Mouse (Mus musculus) intestine, embryonic 16.5 days (tissue): ENCODE results near the gene Dagla. TPM values are rescaled to one million over a fixed set of nuclear protein-coding genes. Genes with fewer than 3 reads are reported as not detected.
A peak's percentile ranks its signal among the peaks of the same experiment; 100 is the strongest.

Experiments used
- ATAC-seq: fragments of 200-750 bp; cut with Nextera tagmentation; 2 replicates; pipeline ENCODE4 v1.8.0; 2017; ENCODE audit warnings: moderate TSS enrichment, moderate library complexity
- H3K27ac ChIP-seq: fragments of 300-500 bp; sonication (generic); 2 replicates; pipeline ENCODE4 v1.5.1; 2014; ENCODE audit warnings: mild to moderate bottlenecking, low read length
- H3K27me3 ChIP-seq: fragments of 300-500 bp; sonication (generic); replicated peaks from 2 replicates; pipeline ENCODE4 v1.6.1; 2014; ENCODE audit warnings: low read length, control low read depth, mixed read lengths; ENCODE audit not compliant: control insufficient read depth, insufficient read depth
- H3K36me3 ChIP-seq: fragments of 300-500 bp; sonication (generic); 2 replicates; pipeline ENCODE4 v1.6.1; 2014; ENCODE audit warnings: low read length, control low read depth; ENCODE audit not compliant: control insufficient read depth, insufficient read depth
- H3K4me1 ChIP-seq: fragments of 300-500 bp; sonication (generic); 2 replicates; pipeline ENCODE4 v1.6.1; 2014; ENCODE audit warnings: low read length, control low read depth, mixed read lengths; ENCODE audit not compliant: control insufficient read depth, insufficient read depth
- H3K4me2 ChIP-seq: fragments of 300-500 bp; sonication (generic); 2 replicates; pipeline ENCODE4 v1.6.1; 2014; ENCODE audit warnings: low read depth, low read length, control low read depth
- H3K4me3 ChIP-seq: fragments of 300-500 bp; sonication (generic); 2 replicates; pipeline ENCODE4 v1.5.1; 2014; ENCODE audit warnings: mild to moderate bottlenecking, low read length
- H3K9ac ChIP-seq: fragments of 300-500 bp; sonication (generic); 2 replicates; pipeline ENCODE4 v1.6.1; 2014; ENCODE audit warnings: low read depth, low read length
- H3K9me3 ChIP-seq: fragments of 300-500 bp; sonication (generic); 2 replicates; pipeline ENCODE4 v1.6.1; 2016; ENCODE audit warnings: low read length, control low read depth; ENCODE audit not compliant: control insufficient read depth
- WGBS: fragments of 180-500 bp; shearing (Covaris S2); extraction: QIAGEN DNeasy Blood & Tissue Kit; methylation state at CpG from one replicate; pipeline ENCODE4 v1.1.7; 2014; 5-methylcytosine and 5-hydroxymethylcytosine counted together
- polyA plus RNA-seq: library from polyadenylated mRNA; unstranded; fragments of >200 nt; fragmentation: Nextera tagmentation; extraction: Ambion mirVana; gene quantifications from 2 replicates; pipeline ENCODE4 v1.2.1, GENCODE M21; 2015

Dagla gene
- polyA plus RNA-seq, 1 experiment from 2014 or later, result 2.6 TPM

DNA sequence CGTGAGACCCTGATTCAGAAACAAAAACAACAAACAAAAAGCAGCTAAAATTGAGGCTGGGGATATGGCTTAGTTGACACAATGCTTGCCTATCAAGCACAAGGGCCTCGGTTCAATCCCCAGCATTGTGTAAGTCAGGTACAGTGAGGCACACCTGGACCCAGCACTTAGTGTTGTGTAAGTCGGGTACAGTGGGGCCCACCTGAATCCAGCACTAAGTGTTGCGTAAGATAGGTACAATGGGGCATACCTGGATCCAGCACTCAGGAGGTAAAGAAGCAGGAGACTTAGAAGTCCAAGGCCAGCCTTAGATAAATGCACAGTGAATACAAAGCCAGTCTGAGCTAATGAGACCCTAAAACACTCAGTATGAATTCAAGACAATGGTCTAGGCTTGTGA is 34.0 kb upstream of the Dagla start:
- 62% methylated on average over 4 of the region's 4 CpGs for WGBS

DNA sequence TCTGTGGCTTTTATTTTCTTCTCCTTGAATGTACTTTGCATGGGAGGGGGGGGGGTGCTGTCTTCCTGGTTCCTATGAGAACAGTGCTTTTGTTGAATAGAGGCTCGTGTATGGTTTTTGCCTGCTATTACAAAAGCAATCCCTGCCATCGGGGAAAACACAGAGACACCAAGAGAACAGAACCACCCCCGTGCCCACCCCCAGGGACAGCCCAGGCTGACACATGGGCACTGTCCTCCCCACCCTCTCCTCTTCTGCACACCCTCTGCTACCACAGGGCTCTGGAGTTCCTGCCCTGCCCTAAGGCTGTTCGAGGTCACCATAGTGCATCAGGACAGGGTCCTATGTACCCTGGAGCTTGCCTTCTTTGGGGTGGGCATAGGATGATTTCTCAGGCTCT is 29.8 kb upstream of the Dagla start:
- no peaks in the 10 kb centered on the region for H3K36me3 ChIP-seq
- H3K9ac ChIP-seq, result no peak overlapping the region
- H3K27ac ChIP-seq, result no peak overlapping the region
- H3K4me3 ChIP-seq, result no peak overlapping the region
- H3K27me3 ChIP-seq, result no peaks in the 10 kb centered on the region; the same call in 1 of the 2 replicates
- no peak for ATAC-seq
- no peak overlapping the region for H3K4me2 ChIP-seq
- no peaks in the 10 kb centered on the region for H3K9me3 ChIP-seq
- peaks cover 3% of the 10 kb centered on the region; the same call in 1 of the 2 replicates for H3K4me1 ChIP-seq
- 75% methylated on average over 4 of the region's 4 CpGs for WGBS

More for the DNA sequence above, 34.0 kb upstream of the Dagla start:
- no peaks in the 10 kb centered on the region for H3K27me3 ChIP-seq
- H3K4me2 ChIP-seq, result no peak overlapping the region
- H3K4me1 ChIP-seq, result peaks cover 7% of the 10 kb centered on the region; the same call in 1 of the 2 replicates
- H3K36me3 ChIP-seq, result no peaks in the 10 kb centered on the region
- H3K27ac ChIP-seq, result peak overlapping the region; percentile 64
- H3K4me3 ChIP-seq, result no peak overlapping the region
- ATAC-seq, result peak; percentile 94
- no peak overlapping the region for H3K9ac ChIP-seq
- H3K9me3 ChIP-seq, result no peaks in the 10 kb centered on the region

DNA sequence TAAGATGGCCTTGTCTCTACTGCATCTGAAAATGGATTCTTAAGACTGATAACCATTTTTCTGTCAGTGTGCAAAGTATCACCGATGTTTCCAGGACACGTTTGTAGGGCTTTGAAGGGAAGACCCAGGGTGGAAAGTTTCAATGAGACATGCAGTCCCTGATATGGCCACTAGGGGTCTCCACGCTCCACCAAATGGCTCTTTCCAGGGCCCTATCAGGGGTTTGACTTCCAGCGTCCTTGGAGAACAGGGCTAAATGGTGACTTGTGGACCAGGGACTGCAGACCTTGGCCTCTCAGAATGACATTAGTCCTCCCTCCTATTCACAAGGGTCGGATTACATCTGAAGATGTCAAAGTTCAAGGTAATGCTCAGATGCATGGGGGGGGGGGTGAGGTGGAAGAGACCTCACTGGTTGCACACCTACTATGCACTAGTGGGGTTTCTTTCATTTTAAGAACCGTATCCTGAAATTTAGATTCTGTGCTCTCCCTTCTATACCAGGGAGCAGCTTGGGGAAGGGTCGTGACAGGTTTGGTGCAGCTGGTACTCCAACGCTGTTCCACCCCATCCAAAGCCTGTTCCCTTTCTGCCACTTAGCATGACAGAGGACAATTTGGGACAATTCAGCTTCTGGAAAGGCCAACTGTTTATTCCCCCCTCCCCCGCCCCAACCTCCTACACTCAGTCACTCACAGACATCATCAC is 29.0 kb upstream of the Dagla start:
- peak; percentile 72; the same call in 1 of the 2 replicates for ATAC-seq

DNA sequence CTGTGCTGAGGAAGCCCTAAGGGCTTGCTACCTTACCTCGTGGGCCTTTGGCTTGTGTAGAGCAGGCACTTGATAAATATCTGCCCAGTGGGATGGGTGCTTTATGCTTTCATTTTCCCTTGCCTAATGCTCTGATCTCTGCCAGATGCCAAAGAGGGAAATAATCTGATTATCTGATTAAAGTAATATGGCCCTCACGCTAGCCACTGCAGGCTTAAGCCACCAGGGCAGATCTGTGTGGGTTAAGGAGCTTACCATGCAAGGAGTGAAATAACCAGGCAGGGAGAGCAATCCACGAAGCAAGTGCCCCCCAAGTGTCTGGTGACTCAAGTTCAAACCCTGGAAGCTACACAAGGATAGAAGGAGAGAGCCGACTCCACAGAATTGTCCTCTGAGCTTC is 27.0 kb upstream of the Dagla start:
- Histone ChIP-seq H3K27me3 (no peaks in the 10 kb centered on the region; the same call in 1 of the 2 replicates), H3K4me3 (no peak overlapping the region), H3K36me3 (no peaks in the 10 kb centered on the region), H3K27ac (no peak overlapping the region), H3K4me2 (no peak overlapping the region), H3K9me3 (no peaks in the 10 kb centered on the region), H3K4me1 (no peaks in the 10 kb centered on the region), H3K9ac (no peak overlapping the region)
- WGBS, result 68% methylated on average over 4 of the region's 4 CpGs
- no peak for ATAC-seq

More for the DNA sequence above, 29.0 kb upstream of the Dagla start:
- Histone ChIP-seq H3K4me2 (no peak overlapping the region), H3K9me3 (no peaks in the 10 kb centered on the region), H3K9ac (no peak overlapping the region), H3K27ac (no peak overlapping the region), H3K4me3 (no peak overlapping the region), H3K27me3 (no peaks in the 10 kb centered on the region; the same call in 1 of the 2 replicates), H3K36me3 (no peaks in the 10 kb centered on the region), H3K4me1 (no peaks in the 10 kb centered on the region)
- WGBS, result 39% methylated on average over 9 of the region's 9 CpGs

DNA sequence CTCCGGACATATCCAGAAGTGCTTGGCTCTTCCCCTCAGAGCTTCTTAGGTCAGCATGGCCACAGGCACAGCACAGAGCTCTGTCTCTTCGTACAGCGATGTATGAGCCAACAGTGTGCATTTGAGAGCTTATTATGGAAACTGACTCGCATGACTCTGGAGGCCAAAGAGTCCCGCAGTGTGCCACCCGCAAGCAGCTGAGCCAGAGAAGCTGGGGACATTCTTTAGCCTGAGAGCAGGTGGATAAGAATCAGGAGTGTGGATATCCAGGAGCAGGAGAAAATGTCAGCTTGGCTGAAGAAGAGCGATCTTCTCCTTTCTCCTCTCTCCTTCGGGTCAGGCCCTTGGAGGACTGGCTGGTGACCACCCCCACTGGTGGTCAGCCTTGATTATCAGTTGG is 24.4 kb upstream of the Dagla start:
- 84% methylated on average over 8 of the region's 8 CpGs for WGBS
- no peak overlapping the region for H3K4me3 ChIP-seq
- H3K27ac ChIP-seq, result no peak overlapping the region
- no peaks in the 10 kb centered on the region; the same call in 1 of the 2 replicates for H3K4me1 ChIP-seq
- H3K9me3 ChIP-seq, result no peaks in the 10 kb centered on the region
- no peaks in the 10 kb centered on the region; the same call in 1 of the 2 replicates for H3K27me3 ChIP-seq
- H3K36me3 ChIP-seq, result no peaks in the 10 kb centered on the region
- no peak for ATAC-seq
- no peak overlapping the region for H3K4me2 ChIP-seq
- no peak overlapping the region for H3K9ac ChIP-seq

DNA sequence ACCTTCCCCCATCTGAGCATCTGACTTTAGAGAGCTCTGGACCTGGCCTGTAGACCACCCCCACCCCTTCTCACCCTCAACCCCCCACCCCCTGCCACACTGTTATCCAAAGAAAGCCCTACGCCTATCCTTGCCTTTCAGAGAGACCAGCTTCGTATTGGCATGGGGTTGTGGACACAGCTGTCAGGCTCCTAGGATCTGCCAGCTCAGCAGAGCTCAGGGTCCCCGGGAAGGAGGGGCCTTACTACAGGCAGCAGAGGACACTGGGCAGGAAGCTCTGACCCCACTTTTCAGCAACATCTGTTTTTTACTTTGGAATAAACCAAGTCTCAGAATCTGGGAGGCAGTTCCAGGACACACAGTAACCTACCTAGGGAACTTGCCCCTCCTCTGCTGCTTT is 21.9 kb upstream of the Dagla start:
- Histone ChIP-seq H3K27ac (no peak overlapping the region), H3K9ac (no peak overlapping the region), H3K4me3 (no peak overlapping the region), H3K9me3 (no peaks in the 10 kb centered on the region), H3K27me3 (no peaks in the 10 kb centered on the region), H3K4me2 (no peak overlapping the region), H3K36me3 (no peaks in the 10 kb centered on the region), H3K4me1 (peaks cover 9% of the 10 kb centered on the region)
- no peak for ATAC-seq
- WGBS, result 55% methylated on average over 3 of the region's 3 CpGs

DNA sequence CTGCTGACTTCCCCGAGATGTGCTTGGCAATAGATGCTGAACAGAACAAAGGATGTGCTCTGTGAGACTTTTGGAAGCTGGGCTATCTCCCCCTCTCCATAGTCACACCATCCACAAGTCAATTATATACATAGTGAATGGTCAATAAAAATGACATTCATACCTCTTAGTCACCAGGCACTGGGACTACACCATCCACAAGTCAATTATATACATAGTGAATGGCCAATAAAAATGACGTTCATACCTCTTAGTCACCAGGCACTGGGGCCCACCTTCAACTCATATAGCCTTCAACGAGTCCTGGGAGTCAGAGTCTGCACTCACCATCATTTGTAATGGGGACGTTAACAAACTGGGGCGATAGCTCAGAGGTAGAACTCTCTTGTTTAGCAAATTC is 19.2 kb upstream of the Dagla start:
- Histone ChIP-seq H3K27ac (0 out of 2 replicates have a peak overlapping the region, but pooled peaks have one; percentile 13), H3K4me3 (no peak overlapping the region), H3K4me1 (peaks cover 9% of the 10 kb centered on the region), H3K4me2 (no peak overlapping the region), H3K27me3 (0 out of 2 replicates have a peak, but pooled peaks cover 2% of the 10 kb centered on the region), H3K9me3 (no peaks in the 10 kb centered on the region), H3K36me3 (no peaks in the 10 kb centered on the region), H3K9ac (no peak overlapping the region)
- WGBS, result 58% methylated on average over 5 of the region's 5 CpGs
- peak; percentile 86 for ATAC-seq

DNA sequence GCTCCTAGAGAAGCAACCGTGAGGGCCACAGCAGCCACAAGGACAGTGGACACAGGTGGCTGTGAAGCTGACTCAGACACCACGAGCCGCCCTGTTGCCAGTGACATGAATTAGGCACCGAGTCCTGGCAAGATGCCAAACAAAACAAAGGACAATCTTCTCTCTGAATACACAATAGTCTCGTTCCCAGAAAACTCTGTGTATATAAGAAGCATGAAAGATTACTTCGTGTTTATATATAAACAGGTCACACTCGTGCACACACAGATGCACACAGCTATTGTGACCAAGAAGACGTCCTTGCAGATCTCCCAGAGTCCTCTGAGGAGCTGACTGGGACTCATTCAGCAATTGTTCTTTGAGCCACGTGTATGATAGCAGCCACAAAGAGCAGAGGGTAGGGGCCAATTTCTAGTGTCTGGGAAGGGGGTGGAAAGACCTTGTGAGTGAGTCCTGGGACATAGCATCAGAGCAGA is 18.7 kb upstream of the Dagla start:
- H3K9ac ChIP-seq, result no peak overlapping the region

DNA sequence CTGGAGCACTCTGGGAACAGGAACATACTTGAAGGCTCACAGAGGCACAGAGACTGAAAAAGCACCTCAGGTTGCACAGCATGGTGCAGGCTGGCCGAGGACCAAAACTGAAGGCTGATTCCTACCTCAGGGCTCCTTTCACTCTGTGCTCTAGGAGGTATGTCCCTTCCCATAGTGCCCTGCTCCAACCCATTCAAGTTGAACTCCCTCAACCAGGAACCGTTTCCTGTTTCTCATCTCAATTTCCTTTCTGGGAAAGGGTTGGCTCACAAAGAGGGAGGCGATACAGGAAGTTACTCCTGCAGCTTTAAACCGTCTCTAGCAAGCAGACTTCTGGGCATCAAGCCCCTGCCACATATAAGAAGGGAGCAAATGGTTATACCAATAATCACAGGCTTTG is 13.1 kb upstream of the Dagla start:
- ATAC-seq, result no peak
- no peaks in the 10 kb centered on the region for H3K9me3 ChIP-seq
- no peak overlapping the region for H3K4me3 ChIP-seq

More for the DNA sequence above, 18.7 kb upstream of the Dagla start:
- Histone ChIP-seq H3K27ac (0 out of 2 replicates have a peak overlapping the region, but pooled peaks have one; percentile 13), H3K27me3 (0 out of 2 replicates have a peak, but pooled peaks cover 3% of the 10 kb centered on the region), H3K9me3 (no peaks in the 10 kb centered on the region), H3K36me3 (no peaks in the 10 kb centered on the region), H3K4me2 (no peak overlapping the region), H3K4me1 (peaks cover 9% of the 10 kb centered on the region), H3K4me3 (no peak overlapping the region)
- peak; percentile 69 for ATAC-seq
- WGBS, result 9% methylated on average over 9 of the region's 9 CpGs

More for the DNA sequence above, 13.1 kb upstream of the Dagla start:
- no peak overlapping the region for H3K4me2 ChIP-seq
- no peaks in the 10 kb centered on the region for H3K36me3 ChIP-seq
- H3K27ac ChIP-seq, result no peak overlapping the region
- H3K27me3 ChIP-seq, result 0 out of 2 replicates have a peak, but pooled peaks cover 3% of the 10 kb centered on the region
- no peak overlapping the region for H3K9ac ChIP-seq
- 51% methylated on average over 4 of the region's 4 CpGs for WGBS
- H3K4me1 ChIP-seq, result no peaks in the 10 kb centered on the region
